Mouse (Mus musculus) neural tube, embryonic 14.5 days (tissue): Measurements from ENCODE around the gene Cryzl2. TPM values are rescaled to one million over a fixed set of nuclear protein-coding genes. Genes with fewer than 3 reads are reported as not detected.

Experiments
- ATAC-seq: fragments of 200-750 bp; cut with Nextera tagmentation; 2 replicates; pipeline ENCODE4 v1.8.0; 2017; ENCODE audit warnings: low read depth, mild to moderate bottlenecking, moderate TSS enrichment, moderate library complexity
- H3K27ac ChIP-seq: fragments of 300-500 bp; sonication (generic); 2 replicates; pipeline ENCODE4 v1.5.1; 2014; ENCODE audit warnings: low read depth, mild to moderate bottlenecking, control low read depth, low read length, moderate library complexity, mixed read lengths
- H3K27me3 ChIP-seq: fragments of 300-500 bp; sonication (generic); 2 replicates; pipeline ENCODE4 v1.6.1; 2014; ENCODE audit warnings: low read length; ENCODE audit not compliant: control insufficient read depth, insufficient read depth
- H3K36me3 ChIP-seq: fragments of 300-500 bp; sonication (generic); 2 replicates; pipeline ENCODE4 v1.6.1; 2014; ENCODE audit warnings: low read length, mixed read lengths; ENCODE audit not compliant: control insufficient read depth, insufficient read depth
- H3K4me1 ChIP-seq: fragments of 300-500 bp; sonication (generic); 2 replicates; pipeline ENCODE4 v1.6.1; 2014; ENCODE audit warnings: low read length; ENCODE audit not compliant: control insufficient read depth, insufficient read depth
- H3K4me2 ChIP-seq: fragments of 300-500 bp; sonication (generic); 2 replicates; pipeline ENCODE4 v1.6.1; 2014; ENCODE audit warnings: mild to moderate bottlenecking, low read depth, low read length, control low read depth
- H3K4me3 ChIP-seq: fragments of 300-500 bp; sonication (generic); 2 replicates; pipeline ENCODE4 v1.5.1; 2014; ENCODE audit warnings: low read depth, low read length, control low read depth, mixed read lengths
- H3K9ac ChIP-seq: fragments of 300-500 bp; sonication (generic); replicated peaks from 2 replicates; pipeline ENCODE4 v1.6.1; 2014; ENCODE audit warnings: low read depth, mild to moderate bottlenecking, control low read depth, low read length, mixed read lengths
- H3K9me3 ChIP-seq: fragments of 300-500 bp; sonication (generic); 2 replicates; pipeline ENCODE4 v1.6.1; 2016; ENCODE audit warnings: low read length; ENCODE audit not compliant: control insufficient read depth
- WGBS: fragments of 180-500 bp; shearing (Covaris S2); extraction: QIAGEN DNeasy Blood & Tissue Kit; methylation state at CpG from one replicate; pipeline ENCODE4 v1.1.7; 2014; 5-methylcytosine and 5-hydroxymethylcytosine counted together
- polyA plus RNA-seq: library from polyadenylated mRNA; unstranded; fragments of >200 nt; fragmentation: Nextera tagmentation; extraction: Ambion mirVana; gene quantifications from 2 replicates; pipeline ENCODE4 v1.2.1, GENCODE M21; 2014

The Cryzl2 gene
- polyA plus RNA-seq, 1 experiment from 2014 or later: 6.2 TPM

DNA sequence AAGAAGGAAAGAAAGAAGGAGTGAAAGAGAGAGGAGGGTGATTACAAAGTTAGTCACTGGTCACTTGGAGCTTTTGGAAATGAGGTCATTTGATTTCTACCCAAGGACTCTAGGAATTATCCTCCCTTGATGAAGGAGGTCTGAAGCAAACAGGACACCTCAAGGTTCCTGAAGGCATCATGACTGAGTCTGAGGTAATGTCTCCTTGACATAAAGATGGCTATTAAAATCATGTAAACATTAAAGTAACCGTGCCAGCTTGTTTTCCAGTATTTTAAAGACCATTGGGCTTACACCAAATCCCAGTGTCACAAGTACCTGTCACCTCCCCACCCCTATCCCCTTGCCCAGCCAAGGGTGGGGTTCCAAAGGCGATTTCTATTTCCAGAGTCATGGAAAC, 20.1 kb upstream of the Cryzl2 start:
- ATAC-seq: no peak
- no peaks in the 10 kb centered on the region for H3K27me3 ChIP-seq
- peaks cover 17% of the 10 kb centered on the region for H3K4me1 ChIP-seq
- 89% methylated on average over 2 of the region's 2 CpGs for WGBS
- H3K36me3 ChIP-seq: no peaks in the 10 kb centered on the region
- H3K4me2 ChIP-seq: no peak overlapping the region
- H3K9me3 ChIP-seq: no peaks in the 10 kb centered on the region
- no peak overlapping the region for H3K4me3 ChIP-seq
- H3K27ac ChIP-seq: no peak overlapping the region
- no peak overlapping the region for H3K9ac ChIP-seq

GRCm38 (mm10) chr1:157439101-157439500, 19.3 kb upstream of the Cryzl2 start:
- 67% methylated on average over 4 of the region's 4 CpGs for WGBS
- H3K4me2 ChIP-seq: no peak overlapping the region
- no peaks in the 10 kb centered on the region for H3K9me3 ChIP-seq
- H3K4me1 ChIP-seq: peaks cover 18% of the 10 kb centered on the region
- no peaks in the 10 kb centered on the region for H3K36me3 ChIP-seq
- H3K27me3 ChIP-seq: no peaks in the 10 kb centered on the region
- no peak overlapping the region for H3K4me3 ChIP-seq
- no peak overlapping the region for H3K9ac ChIP-seq
- ATAC-seq: no peak
- H3K27ac ChIP-seq: no peak overlapping the region

DNA sequence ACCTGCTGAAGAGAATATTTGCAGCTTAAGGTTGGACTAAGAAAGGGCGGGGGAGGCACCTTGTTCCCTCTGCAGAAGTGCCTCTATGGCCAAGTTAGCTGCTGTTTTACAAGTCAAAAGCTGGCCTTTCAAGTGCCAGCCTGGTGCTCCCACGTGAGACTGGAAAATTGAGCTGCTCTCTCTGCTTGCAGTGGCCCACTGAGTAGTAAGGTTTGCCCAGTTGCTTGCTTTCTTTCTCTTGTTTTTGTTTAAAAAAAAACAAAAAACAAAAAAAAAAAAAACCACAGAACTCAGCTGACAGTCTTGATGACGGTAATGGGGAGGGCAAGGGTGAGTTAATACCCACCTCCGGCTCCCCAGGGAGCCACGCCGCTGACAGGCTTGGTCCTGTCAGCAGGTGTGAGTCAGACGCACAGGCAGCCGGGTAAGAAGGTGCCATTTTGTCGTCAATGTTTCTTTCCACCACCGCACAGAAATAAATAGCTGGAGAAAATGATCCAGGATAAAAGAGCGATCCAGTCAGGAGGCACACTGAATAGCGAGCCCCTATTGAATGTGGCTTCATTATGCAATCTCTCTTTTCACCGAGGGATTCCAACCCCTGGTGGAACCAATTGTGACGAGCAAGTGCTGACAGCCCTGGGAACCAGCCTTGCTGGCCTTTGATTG, 18.3 kb upstream of the Cryzl2 start:
- ATAC-seq: peak; percentile 84; the same call in 1 of the 2 replicates
- WGBS: 4% methylated on average over 14 of the region's 14 CpGs
- Histone ChIP-seq H3K27ac (peak overlapping the region; percentile 22; the same call in 1 of the 2 replicates), H3K4me1 (peaks cover 18% of the 10 kb centered on the region), H3K9ac (no peak overlapping the region), H3K9me3 (no peaks in the 10 kb centered on the region), H3K4me3 (no peak overlapping the region), H3K27me3 (no peaks in the 10 kb centered on the region), H3K36me3 (no peaks in the 10 kb centered on the region), H3K4me2 (peak overlapping the region; percentile 34)

DNA sequence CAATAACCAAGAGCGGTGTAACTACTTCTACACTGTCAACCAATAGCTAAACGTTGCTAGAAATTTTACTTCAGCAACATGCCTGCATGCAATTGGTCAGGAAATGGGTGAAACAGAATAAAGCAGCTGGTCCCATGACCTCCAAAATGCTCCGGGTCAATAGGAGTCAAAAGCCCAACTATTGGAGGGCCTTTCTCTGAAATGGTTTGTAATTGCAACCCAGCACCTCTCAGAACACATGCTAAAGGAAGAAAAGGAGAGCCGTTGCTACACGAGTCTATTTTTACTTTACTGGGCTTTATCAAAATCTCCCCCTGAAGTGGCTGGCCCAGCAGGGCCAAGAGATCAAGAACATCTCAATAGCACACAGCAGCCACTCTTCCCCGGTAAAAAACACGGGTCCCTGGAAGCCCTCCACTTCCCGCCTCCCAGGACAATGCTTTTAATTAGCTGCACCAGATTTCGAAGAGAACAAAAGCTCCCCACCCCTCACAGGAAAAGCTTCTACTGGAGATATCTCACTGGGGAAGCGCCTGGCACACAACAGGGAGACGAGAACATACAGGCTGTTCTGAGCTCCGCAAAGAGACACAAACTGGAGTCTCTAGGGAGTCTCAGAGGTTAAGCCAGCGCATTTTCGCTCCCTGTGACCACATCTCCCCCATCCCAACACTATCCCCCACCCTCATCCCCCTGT, 15.2 kb upstream of the Cryzl2 start:
- H3K9me3 ChIP-seq: no peaks in the 10 kb centered on the region
- H3K4me2 ChIP-seq: peak overlapping the region; percentile 17; the same call in 1 of the 2 replicates
- H3K27me3 ChIP-seq: no peaks in the 10 kb centered on the region
- no peak for ATAC-seq
- no peak overlapping the region; the same call in 1 of the 2 replicates for H3K27ac ChIP-seq
- H3K4me1 ChIP-seq: peaks cover 18% of the 10 kb centered on the region
- no peak overlapping the region for H3K4me3 ChIP-seq
- peak overlapping the region; percentile 25; the same call in 1 of the 2 replicates for H3K9ac ChIP-seq
- 11% methylated on average over 14 of the region's 14 CpGs for WGBS
- no peaks in the 10 kb centered on the region for H3K36me3 ChIP-seq

DNA sequence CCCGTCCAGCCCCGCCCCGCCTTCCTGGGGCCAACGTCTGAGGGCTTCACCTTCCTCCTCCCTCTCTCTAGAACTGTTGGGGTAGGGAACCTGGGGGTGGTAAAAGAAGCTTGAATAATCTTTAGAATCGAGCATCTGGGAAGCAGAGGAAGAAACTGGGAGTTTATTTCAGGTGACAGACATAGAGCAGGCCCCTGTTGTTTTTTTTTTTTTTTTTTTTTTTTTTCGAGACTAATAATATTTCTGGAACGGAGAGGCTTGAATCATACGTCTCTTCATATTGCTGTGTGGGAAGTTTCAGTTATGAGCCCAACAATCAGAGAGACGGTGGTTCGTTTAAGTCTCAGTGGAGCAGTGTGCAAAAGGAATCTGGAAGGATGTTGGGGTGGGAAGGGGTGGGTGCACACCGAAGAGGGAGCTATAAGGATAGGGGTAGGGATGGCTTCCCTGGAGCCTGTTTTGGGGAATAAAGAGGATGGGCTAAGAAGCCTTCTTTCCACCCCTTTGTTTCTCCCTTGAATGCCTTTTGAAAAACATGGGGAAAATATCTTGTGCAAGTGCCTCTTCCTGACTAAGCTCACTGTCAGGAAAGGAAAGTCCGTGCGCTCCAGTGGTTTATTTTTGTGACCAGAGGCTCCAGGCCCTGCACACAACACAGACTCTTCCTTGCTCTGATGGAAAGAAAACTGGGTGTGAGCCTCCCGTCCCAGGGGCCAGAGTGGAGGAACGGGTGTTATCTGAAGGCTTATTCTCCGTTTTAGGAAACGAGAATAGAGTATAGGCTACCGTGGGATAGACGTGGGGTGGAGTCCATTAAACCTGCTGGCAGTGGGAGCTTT, 14.4 kb upstream of the Cryzl2 start:
- H3K27me3 ChIP-seq: no peaks in the 10 kb centered on the region
- H3K9ac ChIP-seq: peak overlapping the region; percentile 25; the same call in 1 of the 2 replicates
- no peak for ATAC-seq
- no peak overlapping the region for H3K27ac ChIP-seq
- peaks cover 18% of the 10 kb centered on the region for H3K4me1 ChIP-seq
- H3K4me3 ChIP-seq: no peak overlapping the region
- WGBS: 24% methylated on average over 19 of the region's 19 CpGs
- peak overlapping the region; percentile 17; the same call in 1 of the 2 replicates for H3K4me2 ChIP-seq
- H3K9me3 ChIP-seq: no peaks in the 10 kb centered on the region
- no peaks in the 10 kb centered on the region for H3K36me3 ChIP-seq

- H3K27me3 ChIP-seq: no peaks in the 10 kb centered on the region
- H3K9ac ChIP-seq: no peak overlapping the region
- ATAC-seq: no peak
- no peaks in the 10 kb centered on the region for H3K9me3 ChIP-seq
- no peak overlapping the region for H3K4me3 ChIP-seq
- H3K4me1 ChIP-seq: peaks cover 18% of the 10 kb centered on the region
- H3K27ac ChIP-seq: no peak overlapping the region
- WGBS: 67% methylated on average over 13 of the region's 13 CpGs
- H3K36me3 ChIP-seq: no peaks in the 10 kb centered on the region
- H3K4me2 ChIP-seq: no peak overlapping the region
These were observed 13.6 kb upstream of the Cryzl2 start for GRCm38 (mm10) chr1:157444632-157445300.

DNA sequence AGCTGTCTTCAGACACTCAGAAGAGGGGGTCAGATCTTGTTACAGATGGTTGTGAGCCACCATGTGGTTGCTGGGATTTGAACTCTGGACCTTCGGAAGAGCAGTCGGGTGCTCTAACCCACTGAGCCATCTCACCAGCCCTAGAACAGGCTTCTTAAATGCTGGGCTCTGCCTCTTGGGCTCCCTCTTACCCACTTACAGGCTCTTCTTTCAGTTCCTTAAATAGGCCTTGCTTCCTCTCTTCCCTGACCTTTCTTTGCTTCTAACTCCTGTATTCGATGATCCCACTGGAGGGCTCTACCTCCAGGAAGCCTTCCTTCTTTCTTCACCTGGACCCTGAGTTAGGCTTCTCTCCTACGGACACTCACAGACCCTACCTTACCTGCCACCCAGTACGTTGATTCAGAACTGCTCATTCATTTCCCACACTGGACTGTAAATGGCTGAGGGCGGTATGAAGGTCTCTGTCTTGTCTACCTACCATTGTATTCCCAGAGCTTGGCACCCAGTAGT, 12.9 kb upstream of the Cryzl2 start:
- H3K4me1 ChIP-seq: peaks cover 14% of the 10 kb centered on the region; the same call in 1 of the 2 replicates
- H3K4me3 ChIP-seq: no peak overlapping the region
- H3K27me3 ChIP-seq: no peaks in the 10 kb centered on the region
- H3K4me2 ChIP-seq: no peak overlapping the region
- no peaks in the 10 kb centered on the region for H3K9me3 ChIP-seq
- H3K9ac ChIP-seq: no peak overlapping the region
- no peaks in the 10 kb centered on the region for H3K36me3 ChIP-seq
- no peak overlapping the region for H3K27ac ChIP-seq
- no peak for ATAC-seq
- 92% methylated on average over 6 of the region's 6 CpGs for WGBS

DNA sequence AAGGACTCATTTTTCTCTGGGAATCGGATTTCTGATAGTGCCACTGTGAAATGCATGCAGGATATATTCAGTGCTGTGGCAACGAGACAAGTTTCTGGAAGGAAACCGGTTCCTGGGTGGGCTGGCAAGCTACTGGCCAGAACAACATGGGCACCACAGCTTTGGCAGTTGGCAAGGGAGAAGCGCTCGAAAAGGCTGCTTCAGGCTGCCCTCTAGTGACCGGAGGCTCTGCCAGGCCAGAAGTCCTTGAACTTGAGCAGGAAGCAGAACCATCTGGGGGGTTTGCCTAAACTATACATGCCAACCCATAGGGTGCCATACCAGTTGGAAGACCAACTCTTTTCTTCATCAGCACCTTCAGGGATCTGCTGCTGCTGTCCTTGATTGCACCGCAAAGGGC, 12.1 kb upstream of the Cryzl2 start:
- Histone ChIP-seq H3K4me2 (no peak overlapping the region), H3K9ac (no peak overlapping the region), H3K9me3 (no peaks in the 10 kb centered on the region), H3K27me3 (no peaks in the 10 kb centered on the region), H3K4me1 (peaks cover 14% of the 10 kb centered on the region; the same call in 1 of the 2 replicates), H3K4me3 (no peak overlapping the region), H3K27ac (no peak overlapping the region), H3K36me3 (no peaks in the 10 kb centered on the region)
- WGBS: 67% methylated on average over 7 of the region's 7 CpGs
- ATAC-seq: no peak
